Mouse (Mus musculus) ES-E14 (cell line): ENCODE results near the gene Elmo3. TPM values are rescaled to one million over a fixed set of nuclear protein-coding genes. Genes with fewer than 3 reads are reported as not detected.

Experiments
- DNase-seq: peaks from one replicate; pipeline ENCODE4 v3.0.0-alpha.2; 2013; ENCODE audit warnings: low read depth, low spot score
- H3K27ac ChIP-seq: 2 replicates; pipeline ENCODE4 v1.5.1; 2012; ENCODE audit warnings: low read depth, mild to moderate bottlenecking, low read length, moderate library complexity, mixed read lengths; ENCODE audit not compliant: poor library complexity, insufficient read depth, severe bottlenecking
- H3K36me3 ChIP-seq: 2 replicates; pipeline ENCODE4 v1.6.1; 2012; ENCODE audit warnings: mild to moderate bottlenecking, low read length, moderate library complexity, mixed read lengths; ENCODE audit not compliant: control insufficient read depth, poor library complexity, insufficient read depth, severe bottlenecking
- H3K4me1 ChIP-seq, 2 experiments: fragments of 150-350 bp in 1 of 2; sonication (generic) in 1 of 2; 2 replicates each; pipeline ENCODE4 v1.6.1; 2012; ENCODE audit warnings: low read length in 2 of 2, mild to moderate bottlenecking in 1 of 2, mixed read lengths in 1 of 2; ENCODE audit not compliant: control insufficient read depth in 2 of 2, insufficient read depth in 2 of 2, poor library complexity in 1 of 2
- H3K4me3 ChIP-seq, 2 experiments: fragments of 150-350 bp in 1 of 2; sonication (generic) in 1 of 2; 2 replicates each; pipeline ENCODE4 v1.5.1; 2012; ENCODE audit warnings: low read length in 2 of 2, low read depth in 1 of 2, mild to moderate bottlenecking in 1 of 2, mixed read lengths in 1 of 2; ENCODE audit not compliant: insufficient read depth in 1 of 2, poor library complexity in 1 of 2, severe bottlenecking in 1 of 2
- H3K9ac ChIP-seq: 2 replicates; pipeline ENCODE4 v1.6.1; 2012; ENCODE audit warnings: low read depth, mild to moderate bottlenecking, low read length, mixed read lengths; ENCODE audit not compliant: poor library complexity, insufficient read depth, severe bottlenecking
- H3K9me3 ChIP-seq: fragments of 150-350 bp; sonication (generic); 2 replicates; pipeline ENCODE4 v1.6.1; 2012; ENCODE audit warnings: low read depth, mild to moderate bottlenecking, low read length; ENCODE audit not compliant: control insufficient read depth, insufficient read depth
- CHD2 ChIP-seq: IDR thresholded peaks from 2 replicates; pipeline ENCODE4 v1.6.1; 2014; ENCODE audit warnings: mild to moderate bottlenecking, low read depth, low read length, inconsistent platforms
- HCFC1 ChIP-seq: IDR thresholded peaks from 2 replicates; pipeline ENCODE4 v1.6.1; 2012; ENCODE audit warnings: low read length, inconsistent platforms, borderline replicate concordance; ENCODE audit not compliant: insufficient read depth
- MAFK ChIP-seq: IDR thresholded peaks from 2 replicates; pipeline ENCODE4 v1.6.1; 2014; ENCODE audit warnings: mild to moderate bottlenecking, low read depth, low read length, inconsistent platforms; ENCODE audit not compliant: insufficient read depth
- ZC3H11A ChIP-seq: IDR thresholded peaks from 2 replicates; pipeline ENCODE4 v1.6.1; 2012; ENCODE audit warnings: low read depth, mild to moderate bottlenecking, inconsistent platforms, low read length, borderline replicate concordance
- ZNF384 ChIP-seq: IDR thresholded peaks from 2 replicates; pipeline ENCODE4 v1.6.1; 2012; ENCODE audit warnings: low read depth, low read length, inconsistent platforms
- in situ Hi-C, 2 experiments: fragments of 600-800 bp; cut with MboI; formaldehyde crosslinking; loops; one replicate each; pipeline ENCODE4 v1.15.1; 2025; ENCODE audit warnings: low sequenced_read_pairs in 2 of 2, inconsistent platforms in 1 of 2; ENCODE audit not compliant: unreplicated experiment in 2 of 2
- total RNA-seq: library from RNA; depleted of rRNA; stranded (reverse); fragments of 300-350 nt; gene quantifications from 2 replicates; pipeline ENCODE4 v1.2.3, GENCODE M21; 2012

Elmo3 gene
- total RNA-seq, 1 experiment, result 3.5 TPM

- TF ChIP-seq HCFC1 (no peak), MAFK (no peak), CHD2 (no peak), ZNF384 (no peak), ZC3H11A (no peak)
- H3K9ac ChIP-seq, result peak overlapping the region; percentile 27; the same call in 1 of the 2 replicates
- no peak overlapping the region for H3K27ac ChIP-seq
- H3K36me3 ChIP-seq, result no peaks in the 10 kb centered on the region
- peak overlapping the region; percentile 50 to 58 for H3K4me3 ChIP-seq
- H3K9me3 ChIP-seq, result no peaks in the 10 kb centered on the region
- DNase-seq, result no peak
- peaks cover 0 to 15% of the 10 kb centered on the region in 2 experiments; a peak in 2 of 4 replicates for H3K4me1 ChIP-seq
- in situ Hi-C loops, result loop anchor here in 1 of 2 experiments (25.0 kb wide), 1 partner anchor 632 kb away; the partner anchor contains the start of genes Ciao2b and Rrad
These were observed 36.3 kb upstream of the Elmo3 start for GRCm38 (mm10) chr8:105269075-105269458.

- Histone ChIP-seq H3K36me3 (no peaks in the 10 kb centered on the region), H3K9ac (peak within 1 kb of the TSS; percentile 27; the same call in 1 of the 2 replicates), H3K4me1 (peaks cover 0 to 15% of the 10 kb centered on the region in 2 experiments; a peak in 2 of 4 replicates), H3K9me3 (no peaks in the 10 kb centered on the region), H3K27ac (no peak within 1 kb of the TSS), H3K4me3 (peak within 1 kb of the TSS; percentile 50 to 58)
- TF ChIP-seq MAFK (no peak), HCFC1 (no peak), ZC3H11A (no peak), ZNF384 (no peak), CHD2 (no peak)
- no peak for DNase-seq
- in situ Hi-C loops, result loop anchor here in 1 of 2 experiments (25.0 kb wide), 1 partner anchor 632 kb away; the partner anchor contains the start of genes Ciao2b and Rrad
These were observed 35.9 kb upstream of the Elmo3 start, which contains the start of gene Hsf4 for GRCm38 (mm10) chr8:105269461-105269947. Gene Hsf4 (plus strand): TSS chr8:105269801.

- peaks cover 0 to 17% of the 10 kb centered on the region in 2 experiments; a peak in 1 of 4 replicates for H3K4me1 ChIP-seq
- 0 out of 2 replicates have a peak overlapping the region, but pooled peaks have one; percentile 16 for H3K9ac ChIP-seq
- H3K27ac ChIP-seq, result no peak overlapping the region
- no peak for DNase-seq
- in situ Hi-C loops, result loop anchor here in 1 of 2 experiments (25.0 kb wide), 1 partner anchor 633 kb away; the partner anchor contains the start of genes Ciao2b and Rrad
- no peaks in the 10 kb centered on the region for H3K9me3 ChIP-seq
- H3K4me3 ChIP-seq, result peak overlapping the region; percentile 50 to 58; a peak in 3 of 4 replicates
- TF ChIP-seq HCFC1 (no peak), ZNF384 (no peak), ZC3H11A (no peak), CHD2 (no peak), MAFK (no peak)
- no peaks in the 10 kb centered on the region for H3K36me3 ChIP-seq
These were observed 35.1 kb upstream of the Elmo3 start for GRCm38 (mm10) chr8:105270101-105270915.

- TF ChIP-seq ZNF384 (no peak), HCFC1 (no peak), ZC3H11A (no peak), CHD2 (no peak), MAFK (no peak)
- Histone ChIP-seq H3K9me3 (no peaks in the 10 kb centered on the region), H3K9ac (no peak overlapping the region), H3K4me1 (peaks cover 0 to 18% of the 10 kb centered on the region in 2 experiments; a peak in 1 of 4 replicates), H3K4me3 (peak overlapping the region; percentile 19 to 43; a peak in 2 of 4 replicates), H3K27ac (no peak overlapping the region), H3K36me3 (no peaks in the 10 kb centered on the region)
- in situ Hi-C loops, result loop anchor here in 1 of 2 experiments (25.0 kb wide), 1 partner anchor 634 kb away; the partner anchor contains the start of genes Ciao2b and Rrad
- no peak for DNase-seq
These were observed 34.5 kb upstream of the Elmo3 start for GRCm38 (mm10) chr8:105270916-105271186.
